Mouse (Mus musculus): ENCODE data around the gene Itm2b. TPM values are rescaled to one million over a fixed set of nuclear protein-coding genes. Genes with fewer than 3 reads are reported as not detected.

Itm2b gene
- polyA plus RNA-seq, 1 experiment from 2014 or later, result 1,903 TPM

DNA sequence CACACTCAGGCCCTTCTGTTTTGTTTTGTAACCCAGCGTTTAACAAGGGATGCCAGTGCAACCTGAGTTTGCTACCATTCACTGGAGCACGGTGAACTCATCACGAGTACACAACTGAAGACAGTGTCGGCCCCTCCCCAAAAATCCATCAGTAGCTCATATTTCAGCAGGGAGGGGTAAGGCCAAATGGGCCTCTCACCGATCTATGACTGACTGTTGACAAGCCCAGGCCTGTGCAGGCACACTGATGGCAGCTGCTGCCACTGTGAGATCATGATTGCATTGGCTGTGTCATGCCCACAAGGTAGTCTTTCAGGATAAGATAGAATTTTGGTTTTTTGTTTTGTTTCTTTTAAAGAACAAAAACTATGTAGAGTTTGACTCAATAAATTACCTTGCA is 71.7 kb downstream of the Itm2b start:
- Histone ChIP-seq H3K27ac (ENCODE audit: low read length) (no peak overlapping the region), H3K9ac (replicated peaks; ENCODE audit: low read depth) (no peak overlapping the region), H3K4me2 (replicated peaks; ENCODE audit: low read depth, low read length) (no peak overlapping the region), H3K27me3 (replicated peaks; ENCODE audit: insufficient read depth, low read length) (no peaks in the 10 kb centered on the region), H3K4me1 (ENCODE audit: insufficient read depth, low read depth, low read length) (no peaks in the 10 kb centered on the region), H3K36me3 (ENCODE audit: insufficient read depth, low read length) (no peaks in the 10 kb centered on the region), H3K4me3 (ENCODE audit: low read depth, low read length) (no peak overlapping the region), H3K9me3 (ENCODE audit: low read length) (no peaks in the 10 kb centered on the region)
- TF ChIP-seq EP300 (IDR thresholded peaks at IDR 0.05), result no peak
- no peak for TF ChIP-seq CTCF (IDR thresholded peaks at IDR 0.05)
- no peak for ATAC-seq
- DNase-seq (ENCODE audit: low spot score), result no peak
- WGBS, result 31% methylated on average over 5 of the region's 5 CpGs

DNA sequence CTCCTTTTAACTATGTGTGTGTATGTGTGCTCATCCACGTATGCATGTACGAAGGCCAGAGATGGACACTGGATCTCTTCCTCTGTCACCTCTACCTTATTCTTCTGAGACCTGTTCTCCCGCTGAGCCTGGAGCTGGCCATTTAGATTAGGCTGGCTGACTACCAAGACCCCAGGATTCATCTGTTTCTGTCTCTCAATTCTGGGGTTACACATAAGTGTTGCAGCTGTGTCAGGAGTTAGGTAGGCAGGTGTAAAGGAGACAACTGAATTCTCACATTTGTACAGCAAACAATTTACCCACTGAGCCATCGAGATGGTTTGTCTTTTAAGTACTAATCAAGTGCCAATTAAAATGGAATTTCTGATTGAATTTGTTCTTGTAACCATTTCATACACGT is 72.2 kb downstream of the Itm2b start:
- ATAC-seq (no peak), DNase-seq (ENCODE audit: low spot score) (no peak)
- H3K36me3 ChIP-seq (ENCODE audit: insufficient read depth, low read length), result no peaks in the 10 kb centered on the region
- H3K27me3 ChIP-seq (replicated peaks; ENCODE audit: insufficient read depth, low read length), result no peaks in the 10 kb centered on the region
- 79% methylated on average over 5 of the region's 5 CpGs for WGBS
- no peak overlapping the region for H3K4me3 ChIP-seq (ENCODE audit: low read depth, low read length)
- no peaks in the 10 kb centered on the region for H3K4me1 ChIP-seq (ENCODE audit: insufficient read depth, low read depth, low read length)
- H3K27ac ChIP-seq (ENCODE audit: low read length), result no peak overlapping the region
- TF ChIP-seq CTCF (IDR thresholded peaks at IDR 0.05) (no peak), EP300 (IDR thresholded peaks at IDR 0.05) (no peak)
- H3K4me2 ChIP-seq (replicated peaks; ENCODE audit: low read depth, low read length), result no peak overlapping the region
- no peak overlapping the region for H3K9ac ChIP-seq (replicated peaks; ENCODE audit: low read depth)
- no peaks in the 10 kb centered on the region for H3K9me3 ChIP-seq (ENCODE audit: low read length)

Other genes with a start within 250 kb of the Itm2b start
- 10.3 and 10.5 TPM in 2 replicates for gene Lpar6, start 147.4 kb downstream of the Itm2b start, polyA plus RNA-seq (2015; fragmentation: Nextera tagmentation; extraction: Ambion mirVana)
- gene Rb1, start 59.5 kb downstream of the Itm2b start, polyA plus RNA-seq (2015; fragmentation: Nextera tagmentation; extraction: Ambion mirVana), result 14.3 and 14.7 TPM in 2 replicates
- gene Med4, start 124.7 kb upstream of the Itm2b start, polyA plus RNA-seq (2015; fragmentation: Nextera tagmentation; extraction: Ambion mirVana), result 52.8 and 56.1 TPM in 2 replicates
- gene Sucla2, start 140.0 kb upstream of the Itm2b start, polyA plus RNA-seq (2015; fragmentation: Nextera tagmentation; extraction: Ambion mirVana), result 80.2 and 84.7 TPM in 2 replicates
- 2.5 and 2.7 TPM in 2 replicates for gene Nudt15, start 163.0 kb upstream of the Itm2b start, polyA plus RNA-seq (2015; fragmentation: Nextera tagmentation; extraction: Ambion mirVana)